Mouse (Mus musculus) central nervous system, embryonic 14 days (tissue): ENCODE results near the gene Plxdc1. TPM values are rescaled to one million over a fixed set of nuclear protein-coding genes. Genes with fewer than 3 reads are reported as not detected.

ENCODE experiments used
- polyA plus RNA-seq: library from polyadenylated mRNA; depleted of rRNA; stranded (reverse); fragments of >200 nt; gene quantifications from 2 replicates; pipeline ENCODE4 v1.2.3, GENCODE M21; 2012; rRNA removed

Gene Plxdc1
- polyA plus RNA-seq: 0.44 and 0.69 TPM in 2 replicates

DNA sequence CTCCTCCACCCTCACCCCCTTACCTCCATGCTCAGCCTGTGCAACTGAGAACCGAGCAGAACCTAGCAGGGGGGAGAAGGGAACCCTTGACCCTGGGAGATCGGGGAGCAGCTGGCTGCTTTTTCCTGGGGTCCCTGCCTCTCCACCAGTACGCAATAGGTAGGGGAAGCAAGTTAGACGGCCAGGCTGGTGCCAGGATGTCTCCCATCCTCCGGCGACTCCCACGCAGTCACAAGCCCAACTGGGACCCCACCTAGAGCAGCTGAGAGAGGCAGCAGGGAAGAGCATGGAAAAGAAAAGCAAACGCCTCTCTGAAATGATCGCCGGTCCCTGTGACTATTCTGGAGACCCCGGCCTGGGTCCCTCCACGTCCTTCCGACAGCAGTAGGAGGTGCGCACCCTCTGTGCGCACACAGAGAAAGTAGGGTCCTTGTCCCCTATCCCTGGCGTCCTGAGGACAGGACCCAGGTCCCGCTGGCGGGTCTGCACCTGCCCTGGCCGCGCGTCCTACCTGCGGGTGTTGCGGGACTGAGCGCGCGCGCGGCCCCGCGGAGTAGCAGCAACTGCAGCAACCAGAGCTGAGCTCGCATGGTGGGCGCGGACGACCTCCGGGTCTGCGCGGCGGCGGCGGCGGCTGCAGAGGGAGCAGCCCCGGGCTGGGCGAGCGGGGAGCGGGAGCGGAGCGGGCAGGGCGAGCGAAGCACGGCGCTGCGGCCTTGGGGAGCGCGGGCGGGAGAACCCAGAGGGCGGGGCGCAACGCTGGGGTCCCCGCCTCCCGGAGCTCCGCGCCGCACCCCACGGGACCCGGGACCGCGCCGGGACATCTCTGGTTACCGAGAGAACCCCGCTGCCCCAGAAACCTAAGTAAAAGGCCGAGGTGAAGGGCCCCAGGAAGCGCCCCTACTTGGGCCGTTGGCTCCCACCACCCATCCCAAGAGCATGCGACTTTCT lies at the start of gene Plxdc1:
Gene Plxdc1 (minus strand): TSS at position 718 of the 951 bp plus-strand sequence.

DNA sequence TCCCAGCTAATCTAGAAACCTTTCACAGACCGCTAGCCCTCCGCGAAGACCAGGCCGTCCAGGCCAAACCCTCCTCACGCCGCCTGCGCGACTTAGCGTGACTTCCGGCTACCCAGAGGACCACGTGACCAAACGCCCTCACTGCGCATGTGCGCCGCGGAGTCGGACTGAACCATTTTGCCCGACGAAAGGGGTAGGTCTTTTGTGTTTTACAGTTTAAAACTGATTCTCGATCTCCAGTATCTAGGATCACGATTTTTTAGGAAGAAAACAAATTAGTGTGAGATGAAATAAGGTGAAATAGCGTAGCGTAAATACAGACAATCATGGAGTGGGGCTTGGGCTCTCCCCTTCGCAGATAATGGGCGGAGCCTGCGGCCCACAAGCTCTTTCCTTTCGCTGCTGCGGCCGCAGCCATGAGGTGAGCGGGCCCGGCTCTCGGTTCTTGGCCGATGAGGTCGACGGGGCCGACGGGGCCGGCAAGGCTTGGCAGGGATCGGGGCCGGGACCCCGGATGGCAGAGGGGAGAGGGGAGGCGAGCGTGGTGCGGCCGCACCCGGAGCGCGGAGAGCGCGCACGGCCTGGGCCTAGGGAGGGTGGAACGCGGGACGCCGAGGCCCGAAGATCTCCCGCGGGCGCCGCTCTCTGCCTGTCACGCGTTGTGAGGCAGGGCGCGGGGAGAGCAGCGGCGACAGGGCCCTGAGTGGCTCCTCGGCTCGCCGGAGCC lies 40.5 kb upstream of the Plxdc1 start, which contains the start of gene Rpl19:
Gene Rpl19 (plus strand): TSS at position 141 of the 727 bp plus-strand sequence.

GRCm38 (mm10) chr11:98022555-98023371 lies 36.5 kb upstream of the Plxdc1 start, which contains the start of gene Cacnb1:
Cacnb1 (minus strand) TSS chr11:98023034.

GRCm38 (mm10) chr11:97995564-97996288 lies 9.5 kb upstream of the Plxdc1 start, which contains the start of gene Arl5c:
Arl5c (minus strand) TSS chr11:97996181.

DNA sequence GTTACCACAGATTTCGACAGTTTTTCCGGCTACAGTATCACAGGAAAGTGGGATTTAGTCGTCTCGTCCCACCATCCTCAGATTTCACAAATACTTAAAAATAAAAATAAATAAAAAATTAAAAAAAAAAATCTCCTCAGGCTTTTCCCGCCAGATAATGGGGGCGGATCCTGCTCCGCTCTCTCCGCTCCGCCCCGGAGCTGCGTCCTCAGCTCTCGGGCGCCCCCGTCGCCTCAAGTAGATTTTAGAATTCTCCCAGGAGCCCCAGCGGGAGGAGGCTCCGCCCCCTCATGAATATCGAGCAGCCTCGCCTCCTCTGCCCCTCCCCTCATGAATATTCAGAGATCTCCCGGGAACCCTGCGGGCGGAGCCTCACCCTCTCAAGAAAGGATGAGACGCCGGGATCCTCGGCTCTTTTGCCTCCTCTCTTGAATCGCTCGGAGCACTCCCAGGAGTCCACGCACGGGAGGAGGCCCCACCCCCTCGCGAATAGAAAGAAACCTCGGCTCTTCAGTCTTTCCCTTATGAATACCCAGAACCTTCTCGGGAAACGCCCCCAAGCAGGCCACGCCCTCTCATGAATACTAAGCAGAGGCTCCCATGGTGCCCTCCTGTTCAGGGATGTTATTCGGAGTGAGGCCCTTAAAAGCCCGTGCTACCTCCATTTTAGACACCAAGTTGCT lies 102.2 kb downstream of the Plxdc1 start, which contains the start of gene Fbxo47:
Gene Fbxo47 (minus strand): TSS at position 237 of the 683 bp plus-strand sequence.

Other genes starting within 250 kb of the Plxdc1 start
- gene Pip4k2b, start 241.7 kb downstream of the Plxdc1 start, polyA plus RNA-seq: 61.3 and 61.4 TPM in 2 replicates
- gene Cwc25, start 219.9 kb downstream of the Plxdc1 start, polyA plus RNA-seq: 20.4 and 21.1 TPM in 2 replicates
- gene 1700001P01Rik, start 210.5 kb downstream of the Plxdc1 start, polyA plus RNA-seq: 0.66 and 1.1 TPM in 2 replicates
- gene Rpl23, start 204.0 kb downstream of the Plxdc1 start, polyA plus RNA-seq: 719 and 817 TPM in 2 replicates
- 104 and 115 TPM in 2 replicates for gene Lasp1, start 187.4 kb downstream of the Plxdc1 start, polyA plus RNA-seq
- 25.7 and 26.0 TPM in 2 replicates for gene B230217C12Rik, start 145.7 kb downstream of the Plxdc1 start, polyA plus RNA-seq
- 0.99 and 1.0 TPM in 2 replicates for gene Fbxo47, start 102.3 kb downstream of the Plxdc1 start, polyA plus RNA-seq
- 1.3 and 1.5 TPM in 2 replicates for gene Arl5c, start 9.7 kb upstream of the Plxdc1 start, polyA plus RNA-seq
- 63.2 and 73.4 TPM in 2 replicates for gene Cacnb1, start 36.6 kb upstream of the Plxdc1 start, polyA plus RNA-seq
- gene Rpl19, start 40.3 kb upstream of the Plxdc1 start, polyA plus RNA-seq: 1,481 and 1,486 TPM in 2 replicates
- 3.8 and 3.9 TPM in 2 replicates for gene Stac2, start 67.0 kb upstream of the Plxdc1 start, polyA plus RNA-seq
- gene Fbxl20, start 164.0 kb upstream of the Plxdc1 start, polyA plus RNA-seq: 27.6 and 29.6 TPM in 2 replicates
- 28.6 and 30.6 TPM in 2 replicates for gene Med1, start 206.8 kb upstream of the Plxdc1 start, polyA plus RNA-seq
- gene Cdk12, start 216.6 kb upstream of the Plxdc1 start, polyA plus RNA-seq: 23.2 and 24.3 TPM in 2 replicates